Mouse (Mus musculus) layer of hippocampus, postnatal 25 days (tissue): ENCODE data around the gene Gata1. TPM values are rescaled to one million over a fixed set of nuclear protein-coding genes. Genes with fewer than 3 reads are reported as not detected.

Source experiments
- total RNA-seq, 2 experiments: library from RNA; stranded (reverse); gene quantifications; 2 replicates each; pipeline ENCODE4 v1.2.3; 2021

Gata1 gene
- total RNA-seq, 2 experiments from 2014 or later: not detected

Other genes with a start within 250 kb of the Gata1 start
- 100 to 1,000 TPM; 100 to 109 TPM for gene Praf2, start 249.6 kb downstream of the Gata1 start, total RNA-seq
- gene Ccdc120, start 227.2 kb downstream of the Gata1 start, total RNA-seq: 10 to 100 TPM; 17.0 to 20.9 TPM
- 10 to 100 TPM; 28.7 to 33.5 TPM for gene Tfe3, start 215.5 kb downstream of the Gata1 start, total RNA-seq
- 100 to 1,000 TPM in 1 of 2 experiments, 10 to 100 TPM in 1; 87.8 to 116 TPM for gene Gripap1, start 188.3 kb downstream of the Gata1 start, total RNA-seq
- 1 to 10 TPM; 8.0 to 9.5 TPM for gene Kcnd1, start 155.8 kb downstream of the Gata1 start, total RNA-seq
- gene Otud5, start 136.7 kb downstream of the Gata1 start, total RNA-seq: 10 to 100 TPM; 75.8 to 85.3 TPM
- gene Pim2, start 99.8 kb downstream of the Gata1 start, total RNA-seq: 10 to 100 TPM; 52.2 to 57.4 TPM
- gene Slc35a2, start 94.0 kb downstream of the Gata1 start, total RNA-seq: 10 to 100 TPM; 44.7 to 45.9 TPM
- gene Pqbp1, start 78.8 kb downstream of the Gata1 start, total RNA-seq: 10 to 100 TPM; 78.1 to 93.2 TPM
- 10 to 100 TPM; 25.5 to 27.9 TPM for gene Timm17b, start 78.7 kb downstream of the Gata1 start, total RNA-seq
- not detected for gene Gm10491, start 70.2 kb downstream of the Gata1 start, total RNA-seq
- gene Gm10490, start 68.5 kb downstream of the Gata1 start, total RNA-seq: not detected
- gene Pcsk1n, start 58.2 kb downstream of the Gata1 start, total RNA-seq: 100 to 1,000 TPM; 386 to 442 TPM
- not detected for gene Eras, start 49.5 kb downstream of the Gata1 start, total RNA-seq
- gene Hdac6, start 30.2 kb downstream of the Gata1 start, total RNA-seq: 10 to 100 TPM; 42.4 to 57.2 TPM
- gene Glod5, start 40.4 kb upstream of the Gata1 start, total RNA-seq: under 1 TPM; 0.59 to 0.71 TPM
- gene Suv39h1, start 96.7 kb upstream of the Gata1 start, total RNA-seq: 10 to 100 TPM; 19.3 to 20.9 TPM
- 1 to 10 TPM; 1.0 to 1.5 TPM for gene Was, start 112.4 kb upstream of the Gata1 start, total RNA-seq
- gene Wdr13, start 154.8 kb upstream of the Gata1 start, total RNA-seq: 100 to 1,000 TPM; 199 to 214 TPM
- gene Rbm3, start 167.8 kb upstream of the Gata1 start, total RNA-seq: 100 to 1,000 TPM in 1 of 2 experiments, 10 to 100 TPM in 1; 94.0 to 137 TPM
- gene Tbc1d25, start 198.1 kb upstream of the Gata1 start, total RNA-seq: 10 to 100 TPM; 13.3 to 13.9 TPM
- gene Ebp, start 215.4 kb upstream of the Gata1 start, total RNA-seq: 10 to 100 TPM; 36.1 to 38.4 TPM
- 100 to 1,000 TPM in 1 of 2 experiments, 10 to 100 TPM in 1; 94.5 to 101 TPM for gene Porcn, start 228.5 kb upstream of the Gata1 start, total RNA-seq